Mouse (Mus musculus) heart, embryonic 10.5 days (tissue): ENCODE measurements around the gene Acan. TPM values are rescaled to one million over a fixed set of nuclear protein-coding genes. Genes with fewer than 3 reads are reported as not detected.
A peak's percentile ranks its signal among the peaks of the same experiment; 100 is the strongest.

ENCODE experiments used
- DNase-seq: peaks from one replicate; pipeline ENCODE4 v3.0.0-alpha.2; 2017; ENCODE audit warnings: low spot score
- H3K27ac ChIP-seq: fragments of 300-500 bp; sonication (generic); 2 replicates; pipeline ENCODE4 v1.5.1; 2016; ENCODE audit warnings: mild to moderate bottlenecking
- H3K27me3 ChIP-seq: fragments of 300-500 bp; sonication (generic); 2 replicates; pipeline ENCODE4 v1.6.1; 2016; ENCODE audit warnings: mild to moderate bottlenecking; ENCODE audit not compliant: poor library complexity, insufficient read depth, severe bottlenecking
- H3K36me3 ChIP-seq: fragments of 300-500 bp; sonication (generic); 2 replicates; pipeline ENCODE4 v1.6.1; 2016; ENCODE audit warnings: mild to moderate bottlenecking, moderate library complexity
- H3K4me1 ChIP-seq: fragments of 300-500 bp; sonication (generic); 2 replicates; pipeline ENCODE4 v1.6.1; 2016; ENCODE audit warnings: mild to moderate bottlenecking
- H3K4me3 ChIP-seq: fragments of 300-500 bp; sonication (generic); 2 replicates; pipeline ENCODE4 v1.5.1; 2016; ENCODE audit warnings: mild to moderate bottlenecking, moderate library complexity
- H3K9me3 ChIP-seq: fragments of 300-500 bp; sonication (generic); 2 replicates; pipeline ENCODE4 v1.6.1; 2016; ENCODE audit warnings: mild to moderate bottlenecking, moderate library complexity
- WGBS: fragments of 180-500 bp; shearing (Covaris S2); methylation state at CpG from one replicate; pipeline ENCODE4 v1.1.7; 2016; 5-methylcytosine and 5-hydroxymethylcytosine counted together
- polyA plus RNA-seq: library from polyadenylated mRNA; unstranded; fragments of >200 nt; fragmentation: Nextera tagmentation; extraction: Ambion mirVana; gene quantifications from 2 replicates; pipeline ENCODE4 v1.2.1, GENCODE M21; 2016

Gene Acan
- polyA plus RNA-seq, 1 experiment from 2014 or later = 0.34 TPM

DNA sequence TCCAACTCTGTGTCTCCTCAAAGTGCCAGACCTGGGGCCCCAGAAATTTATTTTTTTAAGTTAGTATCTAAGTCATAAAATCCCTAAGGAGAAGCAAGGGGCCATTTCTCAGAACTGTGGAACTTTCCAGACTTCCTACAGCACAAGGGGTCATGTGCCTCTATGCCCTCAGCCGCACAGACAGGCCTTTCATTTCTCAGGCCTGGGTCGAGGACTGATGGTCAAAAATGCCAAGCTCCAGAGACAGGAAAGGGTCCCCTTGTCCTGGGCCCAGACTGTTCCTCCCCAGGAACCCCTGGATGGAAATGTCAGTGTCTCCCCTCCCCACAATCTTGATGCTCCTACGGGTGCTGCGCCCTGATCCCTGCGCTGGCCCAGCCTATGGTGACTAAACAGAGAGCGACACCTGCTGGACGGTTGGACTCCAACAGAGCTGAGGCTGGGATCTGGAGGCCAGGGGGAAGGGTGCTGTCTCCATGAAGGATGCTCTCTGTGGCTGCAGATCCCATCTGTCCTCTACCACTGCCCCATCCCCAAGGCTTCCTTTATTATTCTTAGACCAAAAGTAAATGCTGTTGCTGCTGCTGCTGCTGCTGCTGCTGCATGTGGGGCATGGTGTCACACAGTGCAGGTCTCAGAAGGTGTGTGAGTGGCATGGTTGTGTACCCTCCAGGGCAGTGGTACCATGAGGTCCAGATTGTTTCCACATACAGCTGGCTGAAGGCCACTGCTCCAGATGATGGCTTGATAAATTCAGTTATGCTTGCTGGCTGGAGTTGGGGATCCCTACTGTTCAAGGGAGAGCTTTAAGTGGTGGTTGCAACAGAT, 27.5 kb downstream of the Acan start:
- H3K4me3 ChIP-seq = no peak overlapping the region
- peaks cover 38% of the 10 kb centered on the region for H3K27me3 ChIP-seq
- WGBS = 20% methylated on average over 7 of the region's 7 CpGs
- H3K9me3 ChIP-seq = no peaks in the 10 kb centered on the region
- no peaks in the 10 kb centered on the region for H3K36me3 ChIP-seq
- no peaks in the 10 kb centered on the region for H3K4me1 ChIP-seq
- no peak overlapping the region for H3K27ac ChIP-seq
- peak; percentile 79 for DNase-seq

DNA sequence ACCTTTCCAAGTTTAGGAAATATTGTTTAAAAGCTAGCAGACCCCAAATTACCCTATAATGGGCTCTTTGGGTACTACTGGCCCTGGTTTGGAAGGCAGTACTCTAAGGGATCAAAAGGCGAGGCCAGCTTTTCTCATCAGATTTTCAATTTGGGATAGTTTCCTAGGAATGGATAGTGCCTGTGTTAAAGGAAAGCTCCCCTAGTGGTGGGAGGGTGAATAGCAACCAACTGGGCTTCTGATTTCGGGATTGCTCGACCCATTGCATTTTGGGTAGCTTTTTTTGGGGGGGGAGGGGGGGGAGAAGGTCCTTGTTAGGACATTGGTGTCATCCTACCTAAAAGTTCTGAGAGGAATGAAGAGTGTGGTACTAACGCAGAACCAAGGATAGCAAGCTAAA, 35.8 kb downstream of the Acan start:
- Histone ChIP-seq H3K4me1 (no peaks in the 10 kb centered on the region), H3K36me3 (no peaks in the 10 kb centered on the region), H3K9me3 (no peaks in the 10 kb centered on the region), H3K27me3 (peaks cover 5% of the 10 kb centered on the region), H3K4me3 (no peak overlapping the region), H3K27ac (no peak overlapping the region)
- no peak for DNase-seq
- 64% methylated on average over 4 of the region's 4 CpGs for WGBS

DNA sequence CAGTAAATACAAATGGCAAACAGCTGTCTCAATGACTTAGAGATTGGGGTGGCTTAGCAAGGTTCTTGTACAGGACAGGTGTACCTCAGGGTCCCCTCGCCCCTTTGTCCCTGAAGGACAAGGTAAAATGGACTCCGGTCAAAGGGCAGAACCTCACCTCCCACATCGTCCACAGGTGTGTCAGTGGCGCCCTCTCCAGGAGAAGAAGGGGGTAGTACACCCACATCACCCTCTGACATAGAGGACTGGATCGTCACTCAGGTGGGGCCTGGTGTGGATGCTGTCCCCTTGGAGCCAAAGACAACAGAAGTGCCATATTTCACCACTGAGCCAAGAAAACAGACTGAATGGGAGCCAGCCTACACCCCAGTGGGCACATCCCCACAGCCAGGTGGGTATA, 43.2 kb downstream of the Acan start:
- Histone ChIP-seq H3K4me1 (no peaks in the 10 kb centered on the region), H3K9me3 (no peaks in the 10 kb centered on the region), H3K27me3 (peaks cover 15% of the 10 kb centered on the region), H3K36me3 (no peaks in the 10 kb centered on the region), H3K4me3 (no peak overlapping the region), H3K27ac (no peak overlapping the region)
- no peak for DNase-seq
- 76% methylated on average over 5 of the region's 5 CpGs for WGBS

DNA sequence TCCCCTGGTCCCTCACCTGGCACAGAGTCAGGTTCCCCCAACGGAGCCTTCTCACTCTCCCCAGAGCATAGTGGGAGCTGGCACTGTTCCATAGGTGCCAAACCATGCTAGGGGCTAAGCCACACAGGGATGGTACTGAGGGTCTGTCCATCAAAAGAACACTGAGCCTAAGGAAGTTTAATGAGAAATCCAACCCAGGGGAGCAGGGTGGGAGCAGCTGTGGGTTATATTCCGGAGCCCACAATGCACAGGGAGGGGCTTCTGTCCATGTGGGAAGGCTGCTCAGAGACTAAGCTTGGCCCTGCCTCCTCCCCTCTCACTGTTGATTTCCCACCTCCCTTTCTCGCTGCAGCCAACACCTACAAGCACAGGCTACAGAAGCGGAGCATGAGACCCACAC, 60.6 kb downstream of the Acan start:
- Histone ChIP-seq H3K9me3 (no peaks in the 10 kb centered on the region), H3K27me3 (0 out of 2 replicates have a peak, but pooled peaks cover 4% of the 10 kb centered on the region), H3K4me1 (no peaks in the 10 kb centered on the region), H3K36me3 (0 out of 2 replicates have a peak, but pooled peaks cover 8% of the 10 kb centered on the region), H3K27ac (no peak overlapping the region), H3K4me3 (no peak overlapping the region)
- DNase-seq = no peak
- 65% methylated on average over 4 of the region's 4 CpGs for WGBS

DNA sequence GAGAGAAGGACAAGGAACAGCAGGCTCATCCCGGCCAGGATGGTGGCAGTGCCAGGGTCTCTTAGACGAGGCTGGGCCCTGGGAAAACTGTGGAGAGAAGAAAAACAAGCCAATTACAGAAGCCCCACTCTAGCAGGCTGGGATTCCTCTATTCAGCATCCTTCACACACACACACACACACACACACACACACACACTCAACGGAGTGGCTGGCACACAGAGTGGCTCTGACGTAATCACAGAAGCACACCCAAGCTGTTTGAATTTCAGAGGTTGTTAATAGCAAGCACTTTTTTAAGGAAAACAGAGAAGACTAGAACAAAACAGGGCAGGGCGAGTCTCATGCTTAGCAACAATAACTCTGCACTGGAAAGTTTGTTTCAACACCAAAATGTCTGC, 70.2 kb downstream of the Acan start:
- 84% methylated on average over 5 of the region's 5 CpGs for WGBS
- DNase-seq = no peak
- H3K27ac ChIP-seq = no peak overlapping the region
- H3K9me3 ChIP-seq = no peaks in the 10 kb centered on the region
- no peak overlapping the region for H3K4me3 ChIP-seq
- 0 out of 2 replicates have a peak, but pooled peaks cover 2% of the 10 kb centered on the region for H3K36me3 ChIP-seq
- peaks cover 10% of the 10 kb centered on the region for H3K4me1 ChIP-seq
- no peaks in the 10 kb centered on the region for H3K27me3 ChIP-seq

DNA sequence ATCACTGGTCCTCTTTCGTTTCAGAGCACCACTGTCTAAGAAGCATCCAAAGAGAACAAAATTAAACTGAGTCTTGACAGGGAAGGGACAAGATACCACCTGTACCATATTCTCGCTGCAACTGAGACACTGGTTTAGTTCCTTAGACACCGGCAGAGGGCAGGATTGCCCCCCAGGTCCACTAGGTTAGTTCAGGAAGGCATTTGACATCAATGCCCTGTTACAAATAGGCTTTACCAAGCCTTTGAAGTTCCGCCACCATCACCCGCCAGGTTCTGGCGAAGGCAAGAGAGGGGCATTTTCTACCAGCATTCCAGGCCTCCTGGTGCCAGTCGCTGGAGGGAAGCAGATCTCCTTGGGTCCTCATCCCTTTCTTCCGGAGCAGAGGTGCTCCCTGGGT, 76.6 kb downstream of the Acan start:
- H3K4me3 ChIP-seq = peak overlapping the region; percentile 54
- no peaks in the 10 kb centered on the region for H3K9me3 ChIP-seq
- H3K4me1 ChIP-seq = peaks cover 62% of the 10 kb centered on the region
- H3K27ac ChIP-seq = peak overlapping the region; percentile 68; the same call in 1 of the 2 replicates
- H3K27me3 ChIP-seq = no peaks in the 10 kb centered on the region
- 15% methylated on average over 8 of the region's 8 CpGs for WGBS
- no peak for DNase-seq
- H3K36me3 ChIP-seq = peaks cover 14% of the 10 kb centered on the region

DNA sequence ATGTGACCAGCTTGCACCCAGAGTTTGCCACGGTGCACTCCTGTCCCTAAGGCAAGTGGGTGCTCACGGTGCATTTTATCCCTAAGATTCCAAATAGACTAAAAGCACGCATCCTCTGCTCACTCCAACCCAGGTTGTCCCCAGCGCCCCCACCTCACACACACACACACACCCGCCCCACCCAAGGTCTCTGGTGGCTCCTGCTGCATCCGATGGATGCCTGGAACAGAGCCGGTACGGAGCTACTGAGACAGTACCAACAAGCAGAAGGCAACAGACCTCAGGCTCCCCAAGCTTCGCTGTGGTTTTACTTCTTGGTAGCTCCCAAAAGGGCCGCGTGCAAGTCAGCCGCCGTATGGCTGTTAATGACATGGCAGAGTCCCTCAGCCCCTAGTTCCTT, 77.1 kb downstream of the Acan start:
- no peak for DNase-seq
- 16% methylated on average over 13 of the region's 13 CpGs for WGBS
- Histone ChIP-seq H3K27me3 (no peaks in the 10 kb centered on the region), H3K36me3 (peaks cover 19% of the 10 kb centered on the region), H3K4me3 (peak overlapping the region; percentile 54), H3K4me1 (peaks cover 58% of the 10 kb centered on the region), H3K9me3 (no peaks in the 10 kb centered on the region), H3K27ac (peak overlapping the region; percentile 68)

DNA sequence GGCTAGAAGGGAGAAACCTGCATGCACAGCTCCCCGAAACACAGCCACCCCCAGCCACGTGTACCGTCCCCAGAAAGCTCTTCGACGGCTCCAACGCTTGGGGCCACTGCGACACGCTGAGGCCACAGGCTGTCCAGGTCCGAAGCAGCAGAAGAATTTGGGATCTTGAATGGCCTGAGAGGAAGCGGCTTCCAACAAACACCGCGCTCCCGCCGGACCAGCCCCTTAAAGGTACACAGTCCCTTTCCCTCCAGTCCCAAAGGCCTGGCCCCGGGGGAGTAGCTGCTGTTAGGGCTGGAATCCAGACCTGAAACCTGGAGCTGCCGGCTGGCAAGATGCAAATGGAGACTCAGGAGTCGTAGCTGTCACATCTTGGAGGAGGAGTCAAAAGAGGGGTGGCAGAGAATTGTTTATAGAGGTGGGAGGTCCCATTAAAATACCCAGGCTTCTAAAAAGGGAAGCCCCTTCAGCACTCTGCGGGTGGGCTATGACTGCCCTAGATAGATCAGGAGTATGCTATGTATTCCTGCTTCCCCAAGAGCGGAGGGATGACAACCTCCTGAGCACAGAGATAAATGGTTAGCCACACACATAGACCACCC, 77.7 kb downstream of the Acan start, which contains the start of gene Hapln3:
Hapln3 (minus strand) TSS at position 176 of the 602 bp plus-strand sequence.
- H3K9me3 ChIP-seq = no peaks in the 10 kb centered on the region
- H3K27me3 ChIP-seq = no peaks in the 10 kb centered on the region
- WGBS = 3% methylated on average over 19 of the region's 19 CpGs
- H3K27ac ChIP-seq = peak within 1 kb of the TSS; percentile 68
- H3K4me1 ChIP-seq = peaks cover 53% of the 10 kb centered on the region
- DNase-seq = no peak
- peak within 1 kb of the TSS; percentile 54 for H3K4me3 ChIP-seq
- H3K36me3 ChIP-seq = peaks cover 25% of the 10 kb centered on the region

DNA sequence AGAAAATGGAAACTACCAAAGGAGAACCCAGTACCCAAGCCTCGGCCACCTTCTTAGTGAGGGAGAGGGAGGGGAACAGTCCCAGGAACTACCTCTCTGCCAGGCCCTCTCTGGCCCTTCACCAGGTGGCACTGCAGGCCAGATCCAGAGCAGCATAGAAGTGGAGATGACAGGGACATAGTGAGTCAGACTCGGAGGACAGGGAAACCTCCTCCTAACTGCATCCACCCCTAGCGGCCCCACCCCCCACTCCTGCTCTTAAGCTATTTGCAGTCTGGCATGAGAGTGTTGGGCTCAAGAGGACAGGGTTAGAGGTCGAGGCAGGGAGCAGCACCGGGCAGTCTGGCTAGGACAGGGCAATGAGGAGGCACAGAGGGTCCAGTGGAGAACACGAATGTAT, 80.1 kb downstream of the Acan start:
- peaks cover 49% of the 10 kb centered on the region for H3K36me3 ChIP-seq
- no peaks in the 10 kb centered on the region for H3K9me3 ChIP-seq
- 9% methylated on average over 6 of the region's 6 CpGs for WGBS
- DNase-seq = peak; percentile 84
- peak overlapping the region; percentile 69 for H3K27ac ChIP-seq
- H3K4me3 ChIP-seq = no peak overlapping the region
- H3K4me1 ChIP-seq = peaks cover 54% of the 10 kb centered on the region
- H3K27me3 ChIP-seq = no peaks in the 10 kb centered on the region

DNA sequence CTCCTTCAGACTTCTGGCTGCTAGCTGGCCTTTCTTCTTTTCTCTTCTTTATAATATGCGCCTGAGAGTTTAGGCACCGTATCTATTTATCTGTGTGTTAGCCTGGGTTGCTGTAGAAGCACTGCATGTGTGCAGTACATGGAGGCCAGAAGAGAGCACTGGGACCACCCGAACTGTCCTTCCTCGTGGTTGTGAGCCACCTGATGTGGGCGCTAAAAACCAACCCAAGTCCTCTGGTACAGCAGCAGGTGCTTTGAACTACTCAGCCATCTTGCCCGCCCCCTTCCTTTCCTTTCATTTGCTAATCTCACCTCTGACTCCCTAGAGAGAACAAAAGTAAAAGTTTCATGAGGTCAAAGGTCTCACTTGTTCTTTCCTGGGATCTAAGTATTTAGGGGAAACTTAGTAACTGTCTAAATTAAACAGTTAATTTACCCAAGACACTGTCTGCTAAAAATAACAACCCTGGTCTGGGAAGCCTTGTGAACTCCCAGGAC, 86.1 kb downstream of the Acan start:
- H3K36me3 ChIP-seq = peaks cover 90% of the 10 kb centered on the region
- WGBS = 66% methylated on average over 6 of the region's 6 CpGs
- DNase-seq = no peak

DNA sequence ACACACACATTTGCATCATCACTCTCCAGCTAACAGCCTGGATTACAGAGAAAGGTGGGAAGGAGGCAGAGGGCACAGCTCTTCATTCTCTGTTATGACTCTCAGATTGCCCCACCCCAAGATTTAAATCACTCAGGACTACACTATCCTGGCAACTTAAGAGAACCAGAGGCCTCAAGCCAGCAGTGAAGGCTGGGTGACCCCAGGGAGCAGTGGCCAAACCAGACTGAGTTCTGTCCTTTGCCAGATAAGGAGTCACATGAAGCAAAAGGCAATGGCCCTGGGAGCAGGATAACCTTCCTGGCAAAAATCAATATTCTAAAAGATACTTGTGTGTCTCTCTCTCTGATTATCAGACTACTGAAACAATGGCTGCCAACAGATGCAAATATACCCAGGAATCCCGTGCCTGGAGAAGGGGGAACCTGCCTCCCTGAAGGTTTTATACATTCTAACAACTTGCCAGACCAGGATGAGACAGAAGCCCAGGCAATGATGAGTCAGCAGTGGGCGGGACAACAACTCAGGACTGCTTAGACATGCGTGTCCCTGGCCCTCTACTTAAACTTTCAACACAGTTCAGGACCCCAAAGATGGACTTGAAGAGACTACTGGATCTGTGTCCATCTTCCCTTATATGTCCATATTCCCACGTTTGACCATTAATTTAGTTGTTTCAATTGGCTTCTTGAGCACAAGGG, 86.8 kb downstream of the Acan start:
- Histone ChIP-seq H3K4me3 (no peak overlapping the region), H3K36me3 (peaks cover 90% of the 10 kb centered on the region), H3K9me3 (no peaks in the 10 kb centered on the region), H3K27me3 (no peaks in the 10 kb centered on the region), H3K27ac (no peak overlapping the region), H3K4me1 (peaks cover 30% of the 10 kb centered on the region)
- 52% methylated on average over 4 of the region's 4 CpGs for WGBS
- DNase-seq = no peak

More for the DNA sequence above, 86.1 kb downstream of the Acan start:
- peaks cover 28% of the 10 kb centered on the region for H3K4me1 ChIP-seq
- no peaks in the 10 kb centered on the region for H3K27me3 ChIP-seq
- no peak overlapping the region for H3K27ac ChIP-seq
- no peak overlapping the region for H3K4me3 ChIP-seq
- no peaks in the 10 kb centered on the region for H3K9me3 ChIP-seq

DNA sequence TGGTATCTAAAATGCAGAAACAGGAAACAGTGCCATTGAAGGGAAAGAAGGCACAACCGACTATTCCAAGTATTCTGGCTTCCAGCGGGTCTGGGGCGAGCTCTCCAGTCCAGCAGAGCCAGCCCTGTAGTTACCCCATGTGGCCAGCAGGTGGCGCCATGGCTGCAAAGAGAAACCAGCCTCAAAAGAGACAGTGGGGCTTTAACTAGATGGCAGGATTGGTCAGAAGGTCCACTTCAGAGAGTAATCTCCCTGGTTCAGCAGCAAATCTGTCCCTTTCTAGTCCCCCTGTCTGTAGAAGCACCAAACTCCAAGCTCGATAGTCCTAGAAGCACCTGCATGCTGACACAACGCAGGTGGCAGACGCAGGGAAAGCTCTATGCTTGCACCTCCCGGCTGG, 87.6 kb downstream of the Acan start:
- H3K4me3 ChIP-seq = no peak overlapping the region
- DNase-seq = peak; percentile 90
- H3K36me3 ChIP-seq = peaks cover 87% of the 10 kb centered on the region
- H3K4me1 ChIP-seq = peaks cover 32% of the 10 kb centered on the region
- H3K9me3 ChIP-seq = no peaks in the 10 kb centered on the region
- H3K27ac ChIP-seq = no peak overlapping the region
- WGBS = 39% methylated on average over 8 of the region's 8 CpGs
- no peaks in the 10 kb centered on the region for H3K27me3 ChIP-seq
